ENCODE assay signal across 13 mouse cellular contexts in genomic region chr8:116905836-116906235, GRCm38 (mm10).
"Had no signal": no experiment of that assay in that cellular context is flagged by ENCODE, and none has a peak within 500 bp of the region (broad histone marks: within the 10 kb centered on the region; RNA-seq: fewer than 3 reads in every experiment).

No protein-coding gene starts in this region.

- ATAC-seq: intestine, embryonic 16.5 days had no signal

- H3K4me3 ChIP-seq: kidney, embryonic 15.5 days; limb, embryonic 13.5 days; neural tube, embryonic 15.5 days had no signal

- H3K9ac ChIP-seq: kidney, embryonic 15.5 days; limb, embryonic 13.5 days; liver, embryonic 14.5 days; neural tube, embryonic 15.5 days had no signal

- H3K4me1 ChIP-seq: kidney, embryonic 15.5 days; limb, embryonic 13.5 days; neural tube, embryonic 15.5 days had no signal

- H3K4me2 ChIP-seq: kidney, embryonic 15.5 days; limb, embryonic 13.5 days; midbrain, embryonic 11.5 days; neural tube, embryonic 15.5 days had no signal

- H3K9me3 ChIP-seq: kidney, embryonic 15.5 days; neural tube, embryonic 15.5 days had no signal

- DNase-seq: kidney, adult 2 months; kidney, postnatal 14 days; left cerebral cortex, postnatal 4 days; lung, adult 18-20 months; lung, postnatal 36 days; right cerebral cortex, adult 18-20 months; right cerebral cortex, postnatal 25 days had no signal

- H3K27ac ChIP-seq: kidney, embryonic 15.5 days; limb, embryonic 13.5 days; liver, embryonic 14.5 days; neural tube, embryonic 15.5 days had no signal

- H3K27me3 ChIP-seq: kidney, embryonic 15.5 days; limb, embryonic 13.5 days; neural tube, embryonic 15.5 days had no signal

- H3K36me3 ChIP-seq: neural tube, embryonic 15.5 days had no signal
